Mouse (Mus musculus) kidney, adult 9 months (tissue): ENCODE measurements around the gene Sec31a.

ENCODE experiments used
- DNase-seq: peaks from one replicate; pipeline ENCODE4 v3.0.0; 2022

Sec31a gene

DNA sequence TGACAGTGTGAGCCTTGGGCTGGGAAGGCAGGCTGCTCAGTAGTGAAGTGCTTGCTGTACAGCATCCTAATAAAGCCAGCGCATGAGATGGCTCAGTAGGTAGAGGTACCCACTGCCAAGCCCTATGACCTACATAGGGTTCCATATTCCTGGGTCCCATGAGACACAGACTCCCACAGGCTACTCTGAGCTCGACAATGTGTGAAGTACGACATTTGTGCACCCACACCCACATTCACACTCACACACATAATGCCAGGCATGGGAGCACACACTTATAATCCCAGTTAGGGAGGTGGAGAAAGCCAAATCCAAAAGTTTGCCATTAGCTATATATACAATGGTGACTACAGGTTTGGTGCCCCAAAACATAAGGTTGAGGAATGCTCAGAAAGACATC, 19.3 kb downstream of the Sec31a start:
- DNase-seq = no peak

DNA sequence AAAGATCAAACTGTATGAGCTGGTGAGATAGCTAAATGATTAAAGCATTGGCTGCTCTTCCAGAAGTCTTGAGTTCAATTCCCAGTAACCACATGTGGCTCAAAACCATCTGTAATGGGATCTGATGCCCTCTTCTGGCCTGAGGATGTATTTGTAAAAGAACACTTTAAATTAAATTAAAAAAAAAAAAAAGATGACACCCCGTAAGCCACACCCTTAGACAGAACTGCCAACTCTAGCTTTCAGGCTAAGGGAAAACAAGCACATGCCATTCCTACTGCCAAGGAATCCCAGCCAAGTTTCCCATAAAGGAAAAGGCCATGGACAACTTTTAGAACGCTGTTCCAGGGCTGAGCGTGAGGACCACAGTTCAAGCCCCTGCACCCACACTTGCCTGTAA, 22.4 kb downstream of the Sec31a start:
- DNase-seq = no peak

DNA sequence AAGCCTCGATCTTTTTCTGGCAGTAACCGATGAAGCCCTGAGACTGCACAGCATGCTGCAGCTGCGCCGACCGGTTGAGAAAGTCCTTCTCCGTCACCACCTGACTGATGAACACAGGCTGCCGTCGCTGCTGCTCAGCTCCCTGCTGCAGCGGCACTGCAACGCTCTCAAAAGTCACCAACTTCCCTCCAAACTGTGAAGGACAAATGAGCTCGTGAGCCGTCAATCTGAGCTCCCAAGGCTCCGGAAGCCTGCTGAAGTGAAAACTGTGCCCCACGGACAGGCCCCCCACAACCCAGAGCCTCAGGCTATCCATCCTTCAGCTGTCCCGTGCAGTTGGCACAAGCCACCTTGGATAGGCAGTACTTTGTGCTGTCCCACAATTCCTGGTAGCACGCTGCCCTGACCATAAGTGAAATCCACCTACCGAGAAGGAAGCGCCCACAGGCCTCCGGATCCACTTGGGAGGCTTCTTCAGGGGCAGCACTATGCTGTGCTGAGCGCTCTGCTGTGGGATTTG, 23.5 kb downstream of the Sec31a start:
- DNase-seq = no peak

DNA sequence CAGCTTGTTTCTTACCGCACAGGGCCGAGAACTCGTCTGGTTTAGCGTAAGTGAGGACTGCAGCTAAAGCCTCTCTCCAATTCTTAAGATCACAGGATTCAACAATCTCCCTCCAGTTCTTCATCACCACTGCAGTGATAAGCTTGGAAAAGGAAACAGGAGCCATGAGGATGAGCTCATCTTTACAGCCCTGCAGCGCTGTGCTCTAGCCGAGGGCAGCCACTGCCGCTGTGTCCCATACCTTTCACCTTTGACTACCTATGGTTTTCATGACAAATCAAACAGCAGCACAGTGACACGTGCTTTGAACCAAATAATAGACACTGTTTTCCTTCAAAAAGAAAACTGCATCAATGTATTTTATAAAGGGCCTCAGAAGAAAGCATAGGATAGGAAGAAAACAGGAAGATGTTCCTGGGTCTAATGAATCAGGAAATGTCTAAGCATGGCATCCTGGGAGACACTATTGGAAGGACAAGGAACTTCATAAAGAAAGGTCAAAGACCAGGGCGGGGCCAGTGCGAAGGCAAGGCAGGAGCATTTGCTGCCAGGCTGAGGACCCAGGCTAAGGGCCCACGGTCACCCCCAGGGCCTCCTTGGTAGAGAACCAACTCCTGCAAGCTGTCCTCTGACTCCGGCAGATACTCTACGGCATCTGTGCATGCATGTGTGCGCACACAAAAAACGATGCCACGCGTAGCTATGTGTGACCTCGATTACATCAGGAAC, 32.1 kb downstream of the Sec31a start:
- no peak for DNase-seq

DNA sequence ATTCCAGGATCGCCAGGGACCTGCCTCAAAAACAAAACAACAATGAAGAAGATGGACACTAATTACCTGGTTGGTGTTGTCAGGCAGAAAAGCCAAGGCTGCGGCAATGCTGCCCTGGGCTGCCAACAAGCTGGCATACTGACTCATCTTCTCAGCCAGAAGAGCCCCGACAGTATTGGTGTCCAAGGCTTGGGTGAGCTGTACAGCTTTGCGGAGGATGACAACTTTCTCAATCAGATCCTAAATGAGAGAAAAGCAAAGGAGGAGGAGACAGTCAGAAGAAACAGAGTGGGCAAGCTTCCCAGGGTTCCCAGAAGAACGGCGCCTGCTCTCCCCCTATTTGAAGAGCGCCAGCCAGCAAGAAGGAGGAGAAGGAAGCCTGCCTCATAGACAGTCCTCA, 34.9 kb downstream of the Sec31a start:
- DNase-seq = no peak

DNA sequence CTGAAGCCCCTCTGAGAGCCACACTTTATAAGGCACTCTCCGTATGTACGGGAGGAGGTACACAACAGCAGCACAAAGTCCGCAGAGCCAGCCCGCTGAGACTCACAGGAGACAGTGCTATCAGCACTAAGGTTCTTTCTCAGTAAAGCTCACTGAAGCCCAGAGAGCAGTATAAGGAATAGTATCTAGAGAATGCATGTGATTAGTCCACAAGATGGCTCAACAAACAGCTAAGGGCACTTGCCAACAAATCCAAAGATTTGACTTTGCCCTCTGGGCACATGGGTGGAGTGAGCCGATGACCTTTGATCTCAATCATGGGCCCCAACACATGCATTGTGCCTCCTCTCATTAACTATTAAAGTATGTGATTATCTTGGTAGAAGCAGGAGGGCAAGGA, 35.8 kb downstream of the Sec31a start:
- DNase-seq = peak; percentile 94

DNA sequence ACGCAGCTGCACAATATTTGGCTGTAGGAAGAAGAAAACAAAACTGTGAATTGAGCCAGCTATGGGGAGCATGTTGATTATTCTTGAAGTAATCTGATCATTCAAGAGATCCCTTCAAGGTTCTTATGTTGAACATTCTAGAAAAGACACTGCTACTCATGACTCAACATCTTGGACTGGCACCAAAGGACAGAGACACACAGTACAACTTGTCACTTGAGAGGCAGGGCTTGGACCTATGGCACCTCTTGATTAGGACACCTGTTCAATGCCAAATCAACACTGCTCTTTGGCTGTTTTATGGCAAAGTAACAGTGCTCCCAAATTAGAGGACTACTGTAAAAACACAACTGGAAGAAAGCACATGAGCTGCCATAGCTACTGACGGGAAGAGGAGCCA, 37.1 kb downstream of the Sec31a start:
- DNase-seq = no peak

DNA sequence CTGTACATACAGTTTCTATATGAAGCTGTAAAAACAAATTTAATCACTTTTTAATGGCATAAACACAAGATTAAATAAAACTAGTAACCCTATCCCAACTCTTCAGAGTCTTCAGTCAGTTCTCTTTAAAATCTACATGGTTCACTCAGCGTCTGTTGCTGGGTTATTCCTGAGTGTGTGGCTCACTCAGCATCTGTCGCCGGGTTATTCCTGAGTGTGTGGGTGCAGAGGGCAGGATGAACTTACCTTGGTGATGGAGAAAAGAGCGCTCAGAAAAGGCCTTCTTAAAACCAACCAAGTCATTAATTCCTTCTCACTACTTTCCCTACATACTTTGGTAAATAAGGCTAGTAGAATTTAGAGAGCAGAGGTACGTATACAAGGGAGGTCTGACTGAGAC, 37.8 kb downstream of the Sec31a start:
- DNase-seq = no peak

DNA sequence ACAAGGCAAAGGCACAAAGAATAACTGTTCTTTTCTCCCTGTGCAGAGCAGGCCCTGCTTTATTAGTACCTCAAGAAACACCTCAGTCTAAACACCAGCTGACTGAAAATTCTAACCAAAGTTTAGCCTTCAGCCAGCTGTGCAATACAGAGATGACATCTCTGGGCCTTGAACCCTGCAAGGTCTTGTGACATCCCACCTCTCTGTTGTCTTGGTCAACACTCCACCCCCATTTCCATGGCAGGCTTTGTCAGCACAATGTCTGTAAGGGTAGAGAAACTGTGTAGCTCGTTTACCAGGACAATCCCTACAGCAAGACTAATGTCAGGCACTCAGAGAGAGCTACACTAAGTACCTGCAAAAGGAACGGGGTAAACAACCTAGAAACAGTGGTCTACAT, 38.7 kb downstream of the Sec31a start:
- no peak for DNase-seq

DNA sequence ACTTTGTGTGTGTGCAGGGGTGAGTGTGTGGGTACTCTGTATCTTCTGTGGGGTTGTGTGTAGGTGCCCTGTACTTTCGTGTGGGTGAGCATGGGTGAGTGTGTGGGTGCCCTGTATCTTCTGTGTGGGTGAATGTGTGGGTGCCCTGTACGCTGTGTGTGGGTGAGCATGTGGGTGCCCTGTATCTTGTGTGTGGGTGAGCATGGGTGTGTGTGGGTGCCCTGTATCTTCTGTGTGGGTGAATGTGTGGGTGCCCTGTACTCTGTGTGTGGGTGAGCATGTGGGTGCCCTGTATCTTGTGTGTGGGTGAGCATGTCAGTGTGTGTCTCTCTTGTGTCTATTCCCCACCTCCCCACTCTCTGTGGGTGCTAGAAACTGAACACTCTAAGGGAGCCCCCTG, 41.3 kb downstream of the Sec31a start:
- no peak for DNase-seq

DNA sequence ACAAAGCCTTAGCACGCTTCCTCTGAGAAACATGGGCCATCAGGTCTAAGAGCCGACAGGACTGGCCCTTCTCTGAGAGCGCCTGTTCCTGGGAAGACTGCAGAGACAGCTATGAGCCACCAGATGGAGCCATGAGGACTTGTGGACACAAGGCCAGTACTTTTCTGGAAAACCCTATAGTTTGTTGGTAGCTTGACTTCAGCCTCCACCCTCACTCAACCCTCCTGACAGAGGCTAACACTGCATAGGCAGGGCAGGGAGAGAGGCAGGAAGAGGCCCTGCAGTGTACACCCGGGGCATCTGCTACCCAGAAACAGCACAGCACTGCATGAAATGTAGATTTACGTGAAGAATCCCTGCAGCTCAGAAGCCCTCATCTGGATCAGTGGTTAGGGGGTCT, 42.1 kb downstream of the Sec31a start:
- DNase-seq = peak; percentile 57

DNA sequence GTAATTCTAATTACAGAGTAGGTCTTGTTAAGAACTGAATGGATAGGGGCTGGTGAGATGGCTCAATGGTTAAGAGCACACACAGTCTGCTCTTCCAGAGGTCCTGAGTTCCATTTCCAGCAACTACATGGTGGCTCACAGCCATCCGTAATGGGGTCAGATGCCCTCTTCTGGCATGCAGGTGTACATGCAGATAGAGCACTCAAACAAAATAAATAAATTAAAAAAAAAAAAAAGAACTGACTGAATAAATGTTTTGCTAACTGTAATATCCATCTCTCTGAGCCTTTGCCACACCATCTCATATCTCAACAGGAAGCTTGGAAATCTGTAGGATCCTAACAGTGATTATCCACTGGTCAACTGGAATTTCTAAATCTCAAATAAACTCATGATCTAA, 45.1 kb downstream of the Sec31a start:
- no peak for DNase-seq

DNA sequence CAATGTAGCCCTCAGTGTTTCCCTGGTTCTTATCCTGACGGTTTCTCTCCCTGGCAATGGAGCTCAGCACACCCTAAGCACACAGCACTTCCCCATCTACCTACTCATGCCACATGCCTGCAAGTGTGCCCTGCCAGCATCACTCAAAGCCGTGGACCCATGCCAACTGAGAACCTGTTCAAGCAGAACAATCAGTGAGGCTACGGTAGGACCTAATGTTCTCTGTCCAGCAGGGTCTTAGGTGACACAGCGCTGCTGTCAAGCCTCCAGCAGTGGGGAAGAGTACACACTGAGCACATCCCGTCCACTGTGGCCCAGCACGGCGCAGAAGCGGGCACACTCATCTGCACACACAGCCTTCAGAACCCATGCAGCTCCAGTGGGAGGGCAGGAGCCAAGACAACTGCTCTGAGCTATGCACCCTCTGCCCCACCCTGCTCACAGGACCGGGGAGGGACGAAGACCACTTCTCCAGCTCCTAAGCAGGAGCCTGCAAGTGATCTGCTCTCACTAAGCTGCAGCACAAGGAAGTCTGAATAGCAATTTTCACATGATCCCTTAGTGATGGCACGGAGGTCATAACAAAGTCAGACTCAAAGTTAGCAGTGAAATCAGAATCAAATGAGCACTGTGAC, 46.1 kb downstream of the Sec31a start:
- peak; percentile 73 for DNase-seq

DNA sequence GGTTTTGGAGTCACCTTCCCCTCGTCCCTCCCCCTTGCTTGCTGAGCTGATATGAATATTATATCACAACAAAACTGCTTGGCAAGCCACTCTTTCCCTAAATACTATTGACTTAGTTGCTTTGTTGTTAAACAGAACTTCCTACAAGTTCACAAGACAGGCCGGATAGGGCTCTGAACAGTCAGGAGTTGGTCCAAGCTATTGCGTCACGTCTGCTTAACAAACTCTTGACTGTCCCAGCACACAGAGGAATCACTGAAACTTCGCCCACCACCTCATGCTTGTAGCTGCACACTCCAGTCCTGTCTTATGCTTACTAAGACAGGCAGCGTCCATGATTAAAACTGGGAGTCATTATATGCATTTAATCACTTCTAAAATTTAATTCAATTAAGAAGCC, 46.9 kb downstream of the Sec31a start:
- no peak for DNase-seq

DNA sequence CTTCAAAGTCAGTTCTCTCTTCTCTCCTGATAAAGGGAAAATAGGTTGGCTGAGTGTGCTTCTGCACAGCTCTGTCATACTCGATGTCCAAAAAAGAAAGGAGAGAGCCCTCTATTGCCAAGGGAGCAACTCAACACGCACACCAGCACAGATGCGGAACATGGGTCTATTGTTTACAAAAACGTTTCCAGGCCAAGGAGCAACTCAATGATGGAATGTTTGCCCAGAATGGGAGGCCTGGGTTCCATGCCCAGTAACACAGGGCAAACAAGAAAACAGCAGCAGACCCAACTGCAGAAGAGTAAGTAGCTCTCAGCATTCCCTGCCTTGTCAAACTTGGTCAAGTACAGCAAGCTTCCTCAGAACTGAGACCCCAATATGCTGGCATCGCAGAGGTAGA, 47.5 kb downstream of the Sec31a start:
- DNase-seq = no peak

DNA sequence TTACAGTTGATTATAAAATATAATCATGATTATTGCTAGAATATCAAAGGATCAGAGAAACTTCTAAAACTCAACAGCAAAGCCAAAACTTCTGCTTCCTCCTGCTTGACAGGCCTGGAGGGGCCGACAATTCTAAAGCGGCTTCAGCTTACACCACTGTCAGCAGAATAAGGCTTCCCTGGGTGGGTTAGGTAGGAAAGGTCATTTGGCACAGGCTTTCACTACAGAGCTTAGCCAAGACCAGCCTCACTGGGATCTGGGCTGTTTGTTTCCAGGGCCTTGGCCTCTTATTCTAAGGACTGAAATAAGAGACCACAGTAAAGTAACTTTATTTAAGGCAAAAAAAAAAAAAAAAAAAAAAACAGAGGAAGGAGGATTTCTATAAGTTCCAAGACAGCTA, 49.0 kb downstream of the Sec31a start:
- peak; percentile 55 for DNase-seq

DNA sequence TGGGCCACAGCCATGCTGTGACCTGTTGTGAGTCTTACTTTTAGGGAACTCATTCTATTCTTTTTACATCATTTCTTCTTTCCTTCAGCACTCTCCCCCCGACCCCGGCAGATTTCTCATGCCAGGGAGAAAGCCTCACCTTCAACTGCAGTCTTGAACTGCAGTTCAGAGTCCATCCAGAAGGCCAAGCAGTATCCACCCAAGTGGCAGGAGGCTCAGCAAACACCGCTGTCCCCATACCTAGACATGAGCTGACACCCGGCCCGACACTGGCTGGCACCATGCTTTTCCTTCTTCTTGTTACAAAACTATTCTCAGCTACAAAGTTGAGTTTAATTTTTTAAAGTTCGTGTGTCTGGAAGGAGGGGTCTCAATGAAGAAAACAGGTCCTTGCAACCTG, 55.7 kb downstream of the Sec31a start:
- no peak for DNase-seq

DNA sequence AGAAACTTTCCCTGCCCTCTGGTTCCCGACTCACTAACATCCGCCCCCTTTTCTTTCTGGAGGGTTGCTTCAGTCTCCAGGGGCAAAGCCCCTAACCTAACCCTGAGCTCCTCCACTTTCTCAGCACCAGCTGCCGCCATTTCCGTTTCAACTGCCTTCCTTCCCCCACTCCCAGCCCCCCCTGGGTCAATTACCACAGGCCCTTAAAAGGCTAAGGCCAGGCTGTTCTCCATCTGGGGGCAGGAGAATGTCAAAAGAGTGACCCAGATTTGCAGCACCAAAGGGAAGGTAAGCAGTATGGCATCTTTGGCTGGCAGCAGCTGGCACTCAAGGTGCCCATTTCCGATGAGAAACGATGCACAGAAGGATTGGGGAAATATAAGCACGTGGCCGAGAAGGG, 57.7 kb downstream of the Sec31a start:
- DNase-seq = no peak

DNA sequence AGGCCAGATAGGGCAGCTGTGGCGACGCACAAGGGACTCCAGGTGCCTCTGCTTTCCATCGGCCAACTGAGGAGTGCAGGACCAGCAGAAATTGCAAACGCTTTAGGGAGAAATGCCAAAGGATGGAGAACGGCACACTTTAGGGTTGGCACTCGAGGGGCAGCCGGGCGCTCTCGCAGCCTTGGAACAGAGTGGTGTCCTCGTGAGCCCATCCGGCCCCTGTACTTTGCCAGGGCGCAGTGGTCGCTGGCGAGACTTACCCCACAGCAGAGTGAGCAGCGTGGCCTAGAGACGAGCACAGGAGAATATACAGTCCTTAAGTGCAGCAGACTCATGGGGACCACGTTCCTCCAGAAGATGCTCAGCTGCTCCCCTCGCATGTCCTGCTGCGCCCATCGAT, 61.4 kb downstream of the Sec31a start:
- DNase-seq = no peak

DNA sequence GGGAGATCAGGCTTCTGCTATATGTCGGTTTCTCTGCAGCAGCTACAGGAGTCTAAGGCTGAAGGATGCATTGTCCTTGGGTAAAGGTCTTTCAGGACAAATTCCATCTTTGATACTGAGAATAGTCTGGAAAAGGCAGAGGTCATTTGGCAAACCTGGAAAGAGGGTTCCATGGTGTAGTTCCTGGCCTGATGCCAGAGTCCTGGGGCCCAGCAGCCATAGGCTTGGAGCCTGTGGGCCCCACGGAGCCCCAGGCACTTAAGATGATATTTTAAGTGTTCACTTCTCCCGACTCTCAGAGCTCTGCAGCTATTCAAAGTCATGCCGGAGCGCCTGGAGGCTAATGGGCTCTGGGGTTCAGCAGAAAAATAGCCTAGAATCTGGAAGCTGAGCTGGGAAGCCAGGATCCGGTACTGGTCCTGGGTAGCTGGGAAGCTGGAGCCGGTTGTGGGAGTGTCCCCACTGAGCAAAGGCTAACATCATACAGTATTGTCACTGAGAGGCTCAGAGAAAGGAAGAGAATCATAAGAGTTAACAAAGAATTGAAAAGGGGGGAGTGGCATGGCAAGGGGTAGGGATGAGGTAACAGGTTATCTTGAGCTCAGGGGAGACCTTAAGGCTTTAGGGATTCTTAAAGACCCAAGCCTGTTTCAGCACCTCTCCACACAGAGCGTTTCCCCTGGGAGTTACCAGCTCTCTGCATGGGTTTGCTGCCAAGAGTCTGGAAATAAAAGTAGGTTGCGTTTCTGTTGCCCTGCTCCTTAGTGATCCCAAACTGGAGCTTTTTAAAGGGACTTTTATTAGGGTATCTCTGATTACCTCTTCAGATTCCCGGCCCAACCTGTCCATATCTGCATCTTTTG, 62.8 kb downstream of the Sec31a start:
- DNase-seq = peak; percentile 54

DNA sequence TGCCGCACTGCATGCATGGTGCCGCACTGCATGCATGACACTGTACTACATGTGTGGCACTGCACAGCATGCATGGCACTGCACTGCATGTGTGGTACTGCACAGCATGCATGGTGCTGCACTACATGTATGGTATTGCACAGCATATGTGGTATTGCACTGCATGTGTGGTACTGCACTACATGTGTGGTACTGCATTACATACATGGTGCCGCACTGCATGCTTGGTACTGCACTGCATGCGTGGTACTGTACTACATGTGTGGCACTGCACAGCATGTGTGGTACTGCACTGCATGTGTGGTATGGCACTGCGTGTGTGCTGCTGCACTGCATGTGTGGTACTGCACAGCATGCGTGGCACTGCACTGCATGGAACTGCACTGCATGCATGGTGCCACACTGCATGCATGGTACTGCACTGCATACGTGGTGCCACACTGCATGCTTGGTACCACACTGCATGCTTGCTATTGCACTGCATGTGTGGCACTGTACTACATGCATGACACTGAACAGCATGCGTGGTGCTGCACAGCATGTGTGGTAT, 65.1 kb downstream of the Sec31a start:
- no peak for DNase-seq

DNA sequence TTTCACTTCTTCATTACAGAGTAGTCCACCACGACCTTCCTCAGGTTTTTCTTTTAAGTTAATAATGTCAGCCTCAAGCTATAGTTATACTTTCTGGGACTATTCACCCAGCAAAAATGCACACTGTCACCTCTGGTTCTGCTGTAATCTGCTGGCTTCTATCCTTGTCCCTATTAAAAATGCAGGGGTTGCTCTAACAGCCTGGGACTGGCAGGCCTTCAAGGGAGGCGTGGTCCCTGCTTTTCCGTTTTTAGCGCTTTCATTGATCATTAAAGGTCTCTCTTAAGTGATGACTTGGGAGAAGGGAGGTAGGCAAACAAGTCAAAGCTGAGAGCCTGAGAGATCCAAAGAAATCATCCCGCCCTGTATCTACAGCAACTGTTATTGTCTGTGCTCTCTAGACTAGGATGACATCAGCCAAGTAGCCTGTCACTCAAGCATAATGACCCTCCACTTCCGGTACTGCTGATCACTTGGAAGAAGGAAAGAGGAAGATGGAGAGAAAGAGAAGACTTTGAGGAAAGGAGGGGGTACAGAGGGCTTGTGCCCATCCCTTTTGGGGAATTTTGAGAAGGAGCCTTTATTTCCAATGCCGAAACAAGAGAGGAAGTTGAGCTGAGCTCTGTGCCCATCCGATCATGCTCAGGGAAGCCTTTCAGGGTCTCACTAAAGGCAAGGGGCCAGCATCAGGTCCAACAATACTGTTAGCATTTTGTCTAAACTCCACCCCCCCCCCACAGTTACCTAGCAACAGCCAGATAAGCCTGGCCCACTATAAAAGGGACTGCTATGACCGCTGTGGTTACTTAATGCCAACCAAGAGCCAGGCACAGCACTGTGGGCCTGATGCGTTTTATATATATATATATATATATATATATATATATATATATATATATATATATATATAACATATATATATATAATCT, 66.5 kb downstream of the Sec31a start:
- no peak for DNase-seq
